Mouse (Mus musculus): ENCODE results near the gene Gcc2. TPM values are rescaled to one million over a fixed set of nuclear protein-coding genes. Genes with fewer than 3 reads are reported as not detected.

Gene Gcc2
- polyA plus RNA-seq, 1 experiment = 4.6 TPM

DNA sequence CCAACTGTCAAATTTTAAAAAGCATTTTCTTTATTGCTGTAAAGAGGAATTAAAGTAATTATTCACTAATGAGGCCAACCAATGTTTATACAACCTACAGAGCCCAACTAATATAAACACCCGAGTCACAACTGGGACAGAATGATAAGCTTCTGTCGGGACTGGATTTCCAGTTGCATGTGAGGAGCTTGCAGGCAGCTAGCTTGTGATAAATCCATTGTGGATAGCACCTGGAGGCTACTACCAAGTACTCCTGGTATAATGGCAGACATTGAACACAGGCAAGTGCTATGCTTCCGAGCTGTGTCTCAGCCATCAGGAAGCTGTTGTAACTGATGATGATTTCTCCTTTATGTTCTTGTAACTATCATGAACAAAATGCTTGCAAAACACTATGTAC lies 35.4 kb downstream of the Gcc2 start:
- no peak overlapping the region for H3K27ac ChIP-seq (ENCODE audit: insufficient read depth, low read length)
- no peak for TF ChIP-seq CTCF (IDR thresholded peaks at IDR 0.05; ENCODE audit: extremely low read depth, insufficient read depth, insufficient read length, insufficient replicate concordance)
- TF ChIP-seq POLR2A (IDR thresholded peaks at IDR 0.05; ENCODE audit: low read depth, low read length) = no peak
- no peak overlapping the region for H3K4me3 ChIP-seq (ENCODE audit: extremely low read depth, insufficient read depth, insufficient read length)
- DNase-seq (ENCODE audit: low read depth in 1 of 2, low spot score in 2 of 2) = no peak
- peaks cover 44% of the 10 kb centered on the region for H3K36me3 ChIP-seq (ENCODE audit: control insufficient read depth, insufficient read depth, low read length)
- 86% methylated on average over 3 of the region's 3 CpGs for WGBS
- no peaks in the 10 kb centered on the region for H3K4me1 ChIP-seq (ENCODE audit: control insufficient read depth, insufficient read depth, insufficient read length)
- H3K27me3 ChIP-seq (ENCODE audit: control insufficient read depth, insufficient read depth, low read length) = no peaks in the 10 kb centered on the region

DNA sequence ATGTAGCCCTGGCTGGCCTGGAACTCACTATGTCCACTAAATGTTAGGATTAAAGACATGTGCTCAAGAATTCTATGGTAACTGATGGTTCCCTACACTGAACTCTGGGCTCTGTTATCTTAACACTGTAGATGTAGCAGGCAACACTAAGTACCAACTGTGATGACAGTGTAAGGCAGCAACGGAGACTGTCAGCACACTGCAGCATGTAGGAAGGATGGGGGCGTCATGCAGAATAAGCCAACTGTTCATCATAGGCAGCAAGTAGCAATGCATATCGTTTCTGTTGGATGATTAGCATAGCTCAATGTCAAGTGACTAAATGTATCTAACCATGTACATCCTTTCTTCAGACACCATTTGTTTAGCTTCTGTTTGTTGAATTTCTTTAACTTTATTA lies 38.9 kb downstream of the Gcc2 start:
- Histone ChIP-seq H3K4me1 (ENCODE audit: control insufficient read depth, insufficient read depth, insufficient read length) (no peaks in the 10 kb centered on the region), H3K27ac (ENCODE audit: insufficient read depth, low read length) (no peak overlapping the region), H3K4me3 (ENCODE audit: extremely low read depth, insufficient read depth, insufficient read length) (no peak overlapping the region), H3K36me3 (ENCODE audit: control insufficient read depth, insufficient read depth, low read length) (peaks cover 57% of the 10 kb centered on the region), H3K27me3 (ENCODE audit: control insufficient read depth, insufficient read depth, low read length) (no peaks in the 10 kb centered on the region)
- DNase-seq (ENCODE audit: low read depth in 1 of 2, low spot score in 2 of 2) = no peak
- WGBS = 98% methylated on average over 3 of the region's 3 CpGs
- TF ChIP-seq POLR2A (IDR thresholded peaks at IDR 0.05; ENCODE audit: low read depth, low read length) (no peak), CTCF (IDR thresholded peaks at IDR 0.05; ENCODE audit: extremely low read depth, insufficient read depth, insufficient read length, insufficient replicate concordance) (no peak)

DNA sequence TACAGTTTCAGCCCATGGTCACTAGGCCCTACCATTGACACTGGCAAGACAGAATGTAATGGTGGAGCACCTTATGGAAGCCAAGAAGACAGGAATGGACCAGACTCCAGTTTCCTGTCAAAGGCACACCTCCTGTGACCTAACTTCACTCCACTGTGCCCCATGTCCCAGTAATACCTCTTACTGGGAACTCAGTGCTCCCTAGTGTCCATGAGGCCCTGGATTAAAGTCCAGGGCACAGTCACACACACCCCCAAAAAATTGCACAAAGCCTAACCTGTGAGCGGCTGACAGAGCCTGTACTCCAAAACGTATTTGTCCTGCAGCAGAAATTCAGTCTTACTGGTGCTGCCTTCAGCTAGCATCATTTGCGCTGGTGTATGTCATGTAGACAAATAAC lies 40.3 kb downstream of the Gcc2 start:
- Histone ChIP-seq H3K4me3 (ENCODE audit: extremely low read depth, insufficient read depth, insufficient read length) (no peak overlapping the region), H3K36me3 (ENCODE audit: control insufficient read depth, insufficient read depth, low read length) (peaks cover 52% of the 10 kb centered on the region), H3K4me1 (ENCODE audit: control insufficient read depth, insufficient read depth, insufficient read length) (no peaks in the 10 kb centered on the region), H3K27ac (ENCODE audit: insufficient read depth, low read length) (no peak overlapping the region), H3K27me3 (ENCODE audit: control insufficient read depth, insufficient read depth, low read length) (no peaks in the 10 kb centered on the region)
- TF ChIP-seq POLR2A (IDR thresholded peaks at IDR 0.05; ENCODE audit: low read depth, low read length) (no peak), CTCF (IDR thresholded peaks at IDR 0.05; ENCODE audit: extremely low read depth, insufficient read depth, insufficient read length, insufficient replicate concordance) (no peak)
- 96% methylated on average over 3 of the region's 3 CpGs for WGBS
- DNase-seq (ENCODE audit: low read depth in 1 of 2, low spot score in 2 of 2) = no peak

DNA sequence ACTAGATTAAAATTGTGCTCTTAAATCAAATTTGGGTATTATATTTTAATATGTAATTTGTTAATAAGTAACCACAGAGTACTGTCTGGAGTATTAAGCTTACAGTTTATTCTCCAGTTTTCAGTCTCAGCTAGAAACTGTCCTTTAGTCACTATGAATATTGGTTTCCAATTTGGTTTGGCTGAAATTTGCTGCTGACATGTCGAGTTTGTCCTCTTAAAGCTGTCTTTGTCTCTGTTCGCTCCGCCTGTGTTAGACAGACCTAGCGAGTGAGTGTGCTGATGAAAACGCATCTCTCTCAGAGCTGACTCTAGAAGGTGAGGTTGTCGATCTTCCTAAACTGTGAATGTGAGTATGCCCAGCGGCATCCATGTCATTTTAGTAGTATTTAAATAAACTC lies 49.7 kb downstream of the Gcc2 start:
- 89% methylated on average over 7 of the region's 7 CpGs for WGBS

DNA sequence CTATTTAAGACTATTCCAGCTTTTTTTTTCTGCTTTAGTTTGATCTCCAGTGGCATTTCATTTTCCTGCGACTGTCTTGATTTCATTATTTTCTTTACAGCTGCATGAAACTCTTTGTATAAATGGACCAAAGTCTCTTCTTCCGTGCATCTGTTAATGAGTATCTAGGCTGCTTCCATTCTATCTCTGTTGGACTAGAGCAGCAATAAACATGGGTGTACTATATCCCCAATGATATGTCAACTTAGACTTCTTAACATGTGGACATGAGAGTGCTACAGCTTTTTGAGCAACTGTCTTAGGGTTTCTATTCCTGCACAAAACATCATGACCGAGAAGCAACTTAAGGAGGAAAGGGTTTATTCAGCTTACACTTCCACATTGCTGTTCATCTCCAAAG lies 51.6 kb downstream of the Gcc2 start:
- H3K27ac ChIP-seq (ENCODE audit: insufficient read depth, low read length) = no peak overlapping the region
- 91% methylated on average over 3 of the region's 3 CpGs for WGBS

More for the DNA sequence above, 49.7 kb downstream of the Gcc2 start:
- peaks cover 21% of the 10 kb centered on the region for H3K36me3 ChIP-seq (ENCODE audit: control insufficient read depth, insufficient read depth, low read length)
- TF ChIP-seq CTCF (IDR thresholded peaks at IDR 0.05; ENCODE audit: extremely low read depth, insufficient read depth, insufficient read length, insufficient replicate concordance) = no peak
- no peak for TF ChIP-seq POLR2A (IDR thresholded peaks at IDR 0.05; ENCODE audit: low read depth, low read length)
- no peaks in the 10 kb centered on the region for H3K4me1 ChIP-seq (ENCODE audit: control insufficient read depth, insufficient read depth, insufficient read length)
- H3K27me3 ChIP-seq (ENCODE audit: control insufficient read depth, insufficient read depth, low read length) = no peaks in the 10 kb centered on the region
- no peak overlapping the region for H3K27ac ChIP-seq (ENCODE audit: insufficient read depth, low read length)
- no peak overlapping the region for H3K4me3 ChIP-seq (ENCODE audit: extremely low read depth, insufficient read depth, insufficient read length)
- no peak for DNase-seq (ENCODE audit: low read depth in 1 of 2, low spot score in 2 of 2)

DNA sequence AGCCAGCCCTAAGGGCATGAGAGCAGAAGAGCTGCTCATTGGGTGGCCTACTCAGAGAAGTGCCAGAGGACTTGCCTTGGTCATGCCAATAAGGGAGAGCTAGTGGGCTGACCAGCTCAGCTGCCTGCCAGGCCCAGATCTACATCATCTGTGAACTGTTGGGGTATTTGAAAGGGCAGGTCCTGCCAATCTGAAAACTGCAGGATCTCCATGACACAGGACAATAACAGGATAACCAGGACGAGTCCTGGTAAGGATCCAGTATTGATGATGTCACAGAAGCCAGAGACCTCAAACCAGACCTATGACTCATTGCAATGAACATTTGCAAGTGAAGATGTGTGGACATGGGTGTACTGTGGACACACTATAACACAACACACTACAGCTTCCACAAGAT lies 55.5 kb downstream of the Gcc2 start:
- no peaks in the 10 kb centered on the region for H3K27me3 ChIP-seq (ENCODE audit: control insufficient read depth, insufficient read depth, low read length)
- WGBS = 76% methylated on average over 1 of the region's 1 CpGs
- H3K4me3 ChIP-seq (ENCODE audit: extremely low read depth, insufficient read depth, insufficient read length) = no peak overlapping the region
- DNase-seq (ENCODE audit: low read depth in 1 of 2, low spot score in 2 of 2) = no peak
- H3K4me1 ChIP-seq (ENCODE audit: control insufficient read depth, insufficient read depth, insufficient read length) = no peaks in the 10 kb centered on the region
- H3K27ac ChIP-seq (ENCODE audit: insufficient read depth, low read length) = no peak overlapping the region
- TF ChIP-seq POLR2A (IDR thresholded peaks at IDR 0.05; ENCODE audit: low read depth, low read length) (no peak), CTCF (IDR thresholded peaks at IDR 0.05; ENCODE audit: extremely low read depth, insufficient read depth, insufficient read length, insufficient replicate concordance) (no peak)
- peaks cover 10% of the 10 kb centered on the region for H3K36me3 ChIP-seq (ENCODE audit: control insufficient read depth, insufficient read depth, low read length)

More for the DNA sequence above, 51.6 kb downstream of the Gcc2 start:
- DNase-seq (ENCODE audit: low read depth in 1 of 2, low spot score in 2 of 2) = no peak
- Histone ChIP-seq H3K4me1 (ENCODE audit: control insufficient read depth, insufficient read depth, insufficient read length) (no peaks in the 10 kb centered on the region), H3K27me3 (ENCODE audit: control insufficient read depth, insufficient read depth, low read length) (no peaks in the 10 kb centered on the region), H3K4me3 (ENCODE audit: extremely low read depth, insufficient read depth, insufficient read length) (no peak overlapping the region), H3K36me3 (ENCODE audit: control insufficient read depth, insufficient read depth, low read length) (peaks cover 19% of the 10 kb centered on the region)
- TF ChIP-seq POLR2A (IDR thresholded peaks at IDR 0.05; ENCODE audit: low read depth, low read length) = no peak
- TF ChIP-seq CTCF (IDR thresholded peaks at IDR 0.05; ENCODE audit: extremely low read depth, insufficient read depth, insufficient read length, insufficient replicate concordance) = no peak

DNA sequence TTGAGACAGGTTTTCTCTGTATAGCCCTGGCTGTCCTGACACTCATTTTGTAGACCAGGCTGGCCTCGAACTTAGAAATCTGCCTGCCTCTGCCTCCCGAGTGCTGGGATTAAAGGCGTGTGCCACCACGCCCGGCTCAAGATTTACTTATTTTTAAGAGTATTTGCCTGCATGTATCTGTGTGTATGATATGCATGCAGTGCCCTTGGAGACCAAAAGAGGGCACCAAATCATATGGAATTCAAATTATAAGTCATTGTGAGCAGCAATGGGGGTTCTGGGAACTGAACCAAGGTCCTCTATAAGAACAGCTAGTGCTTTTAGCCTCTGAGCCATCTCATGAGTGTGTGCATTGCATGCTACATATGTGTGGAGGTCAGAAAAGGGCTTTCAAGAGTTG lies 57.6 kb downstream of the Gcc2 start:
- no peak overlapping the region for H3K27ac ChIP-seq (ENCODE audit: insufficient read depth, low read length)
- H3K4me1 ChIP-seq (ENCODE audit: control insufficient read depth, insufficient read depth, insufficient read length) = no peaks in the 10 kb centered on the region
- TF ChIP-seq POLR2A (IDR thresholded peaks at IDR 0.05; ENCODE audit: low read depth, low read length) (no peak), CTCF (IDR thresholded peaks at IDR 0.05; ENCODE audit: extremely low read depth, insufficient read depth, insufficient read length, insufficient replicate concordance) (no peak)
- 93% methylated on average over 5 of the region's 5 CpGs for WGBS
- peaks cover 10% of the 10 kb centered on the region for H3K36me3 ChIP-seq (ENCODE audit: control insufficient read depth, insufficient read depth, low read length)
- no peak overlapping the region for H3K4me3 ChIP-seq (ENCODE audit: extremely low read depth, insufficient read depth, insufficient read length)
- no peak for DNase-seq (ENCODE audit: low read depth in 1 of 2, low spot score in 2 of 2)
- no peaks in the 10 kb centered on the region for H3K27me3 ChIP-seq (ENCODE audit: control insufficient read depth, insufficient read depth, low read length)
